Mouse (Mus musculus) E14TG2a.4 (cell line): Measurements from ENCODE around the gene Pemt.

ENCODE experiments used
- CTCF ChIP-seq: conservative IDR thresholded peaks from 2 replicates; pipeline ENCODE4 v1.5.1; 2014; ENCODE audit warnings: low read length
- NANOG ChIP-seq: IDR thresholded peaks from 2 replicates; pipeline ENCODE4 v1.6.1; 2014; ENCODE audit warnings: borderline replicate concordance, low read length, mixed read lengths

GRCm38 (mm10) chr11:59966102-59966483 is 80.2 kb downstream of the Pemt start:
- no peak for TF ChIP-seq CTCF
- no peak for TF ChIP-seq NANOG
